Mouse (Mus musculus) layer of hippocampus, adult 9-11 months (tissue): ENCODE results near the gene Slc29a3.

ENCODE experiments used
- DNase-seq: peaks from one replicate; pipeline ENCODE4 v3.0.0; 2022

Slc29a3 gene

GRCm38 (mm10) chr10:60752040-60753020 lies at the start of gene Slc29a3:
Slc29a3 (minus strand) TSS chr10:60752794.
- peak; percentile 95 for DNase-seq

GRCm38 (mm10) chr10:60801898-60802412 lies 49.4 kb upstream of the Slc29a3 start:
- no peak for DNase-seq

GRCm38 (mm10) chr10:60801168-60801897 lies 48.7 kb upstream of the Slc29a3 start:
- DNase-seq, result no peak

- no peak for DNase-seq
Measured at GRCm38 (mm10) chr10:60800295-60801167, 47.9 kb upstream of the Slc29a3 start.

- DNase-seq, result no peak
Measured at GRCm38 (mm10) chr10:60797682-60798422, 45.3 kb upstream of the Slc29a3 start.

GRCm38 (mm10) chr10:60796474-60796873 lies 43.9 kb upstream of the Slc29a3 start:
- DNase-seq, result no peak

GRCm38 (mm10) chr10:60796028-60796427 lies 43.4 kb upstream of the Slc29a3 start:
- no peak for DNase-seq

DNA sequence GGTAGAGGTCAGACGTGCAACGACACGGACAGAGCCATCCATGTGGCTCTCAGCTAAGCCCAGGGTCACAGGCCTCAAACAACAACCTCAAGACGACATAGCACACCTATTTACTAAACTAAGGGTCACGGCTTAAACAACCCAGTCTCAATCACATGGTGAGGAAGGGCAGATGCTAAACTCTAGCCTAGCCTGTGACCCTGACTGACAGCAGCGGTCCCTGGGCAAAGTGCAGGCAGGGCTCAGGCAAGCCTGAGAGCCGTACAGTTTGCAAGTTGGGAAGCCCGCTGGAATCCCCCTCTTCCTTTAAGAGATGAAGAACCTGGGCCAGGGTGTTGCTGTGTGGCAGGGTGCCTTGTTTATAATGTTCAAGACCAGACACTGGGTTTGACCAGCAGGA lies 42.2 kb upstream of the Slc29a3 start:
- no peak for DNase-seq

DNA sequence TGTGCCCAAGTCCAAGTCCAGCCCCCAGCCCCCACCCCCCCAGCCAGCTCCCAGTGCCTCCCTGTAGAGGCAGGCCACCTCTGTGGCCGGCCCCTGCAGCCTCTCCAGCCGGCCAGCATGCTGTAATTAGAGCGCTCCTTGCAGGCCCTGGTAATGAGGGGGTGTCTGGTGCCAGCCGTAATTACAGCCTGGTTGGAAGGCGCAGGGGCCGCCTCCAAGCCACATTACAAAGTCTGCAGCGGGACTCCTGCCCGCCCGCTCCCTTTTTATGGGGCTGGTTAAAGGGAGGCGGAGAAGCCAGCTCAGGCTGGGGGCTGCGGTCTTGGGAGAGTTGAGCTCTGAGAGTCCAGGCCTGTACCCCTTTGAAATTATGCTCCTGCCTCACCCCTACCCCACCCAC lies 41.8 kb upstream of the Slc29a3 start:
- no peak for DNase-seq

DNA sequence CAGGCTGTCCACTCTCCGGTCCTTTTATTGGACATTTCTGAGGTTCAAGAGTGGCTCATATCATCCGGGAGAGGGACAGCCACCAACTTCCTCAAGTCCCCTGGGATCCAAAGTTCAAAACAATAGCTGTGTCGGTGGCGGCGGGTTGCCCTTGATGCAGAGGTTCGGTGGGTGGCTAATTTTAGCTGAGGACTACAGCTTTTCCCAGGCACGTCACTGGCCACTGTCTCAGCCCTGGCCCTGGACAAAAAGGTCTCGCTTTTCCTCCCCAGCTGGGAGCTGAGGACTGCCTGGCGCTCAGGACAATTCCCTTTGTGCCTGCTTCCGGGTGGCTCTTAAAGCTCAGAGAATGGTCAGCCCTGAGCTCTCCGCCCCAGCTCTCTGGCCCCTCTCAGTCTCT lies 40.2 kb upstream of the Slc29a3 start:
- no peak for DNase-seq

DNA sequence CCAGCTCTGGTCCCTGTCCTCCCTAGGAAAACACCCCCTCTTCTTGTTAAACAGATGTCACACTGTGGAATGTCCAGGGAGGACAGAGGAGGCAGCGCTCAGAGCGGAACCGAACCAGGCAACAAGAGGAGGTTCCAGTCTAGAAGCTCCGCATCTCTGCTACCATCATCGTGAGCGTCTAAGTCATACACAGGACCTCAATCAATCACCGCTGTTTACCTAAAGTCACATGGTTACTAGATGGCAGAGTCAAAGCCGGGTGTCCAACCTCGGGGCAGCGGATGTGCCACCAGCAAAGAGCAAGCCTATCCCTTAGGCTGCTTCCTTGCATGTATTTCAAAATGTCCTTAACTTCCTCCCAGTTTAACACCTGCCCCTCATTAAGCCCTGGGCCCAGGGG lies 39.8 kb upstream of the Slc29a3 start:
- DNase-seq, result no peak

- DNase-seq, result no peak
Measured at GRCm38 (mm10) chr10:60790912-60791311, 38.3 kb upstream of the Slc29a3 start.

- peak; percentile 42 for DNase-seq
Measured at GRCm38 (mm10) chr10:60787303-60788074, 34.9 kb upstream of the Slc29a3 start.

DNA sequence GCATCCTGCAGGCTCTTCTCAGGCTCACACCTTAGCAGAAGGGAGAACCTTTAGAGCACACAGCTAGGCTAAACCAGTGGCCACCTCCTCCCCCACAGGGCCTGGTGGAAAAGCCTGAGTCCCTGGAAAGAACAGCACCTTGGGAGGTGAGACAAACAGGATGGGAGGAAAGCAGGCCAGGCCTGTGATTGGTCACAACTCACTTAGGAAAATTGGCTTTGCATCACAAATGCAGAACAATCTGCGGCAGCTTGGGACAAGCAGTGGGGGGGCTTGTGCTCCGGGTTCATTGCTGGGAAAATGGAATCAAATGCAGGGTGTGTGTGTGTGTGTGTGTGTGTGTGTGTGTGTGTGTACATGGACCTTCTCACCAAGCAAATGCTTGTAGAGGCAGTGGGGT lies 31.0 kb upstream of the Slc29a3 start:
- no peak for DNase-seq

- peak; percentile 27 for DNase-seq
Measured at GRCm38 (mm10) chr10:60779628-60780027, 27.0 kb upstream of the Slc29a3 start.

GRCm38 (mm10) chr10:60778542-60778941 lies 25.9 kb upstream of the Slc29a3 start:
- no peak for DNase-seq

DNA sequence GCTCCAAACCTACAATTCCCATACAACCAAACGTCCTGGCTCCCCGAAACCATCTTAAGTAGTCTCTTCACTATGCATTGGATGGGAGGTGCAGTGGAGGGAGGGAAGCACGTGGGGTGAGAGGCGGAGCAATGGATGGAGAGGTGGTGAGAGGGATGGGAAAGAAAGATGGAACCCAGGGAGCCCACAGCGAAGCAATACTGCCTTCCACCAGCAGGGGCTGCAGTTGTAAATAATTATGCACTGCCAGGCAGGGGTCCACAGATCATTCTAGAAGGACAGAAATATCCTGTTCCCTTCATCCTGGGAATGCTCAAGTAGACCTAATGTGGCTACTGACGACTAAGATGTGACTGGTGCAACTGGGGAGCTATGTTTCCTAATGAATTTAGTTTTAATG lies 22.9 kb upstream of the Slc29a3 start:
- DNase-seq, result no peak

GRCm38 (mm10) chr10:60774616-60775015 lies 22.0 kb upstream of the Slc29a3 start:
- no peak for DNase-seq

DNA sequence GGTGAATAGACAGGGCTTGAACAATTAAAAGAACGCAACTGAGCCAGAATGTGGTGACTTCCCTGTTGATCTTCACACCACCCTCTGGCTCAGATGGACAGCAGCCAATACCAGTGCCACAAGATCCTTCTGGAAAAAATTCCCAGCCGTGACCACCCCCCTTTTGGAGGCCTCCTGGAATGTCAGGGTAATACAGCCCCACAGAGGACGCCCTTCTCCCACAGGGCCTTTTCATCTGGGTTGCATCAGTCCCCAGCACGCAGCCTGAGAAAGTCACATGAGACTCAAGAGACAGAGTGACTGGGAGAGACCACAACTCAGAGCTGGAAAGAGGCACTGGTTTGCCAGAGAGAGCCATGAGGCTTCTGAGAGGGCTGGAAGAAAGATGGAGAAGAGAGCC lies 18.3 kb upstream of the Slc29a3 start:
- DNase-seq, result no peak

- no peak for DNase-seq
Measured at GRCm38 (mm10) chr10:60768614-60769013, 16.0 kb upstream of the Slc29a3 start.

DNA sequence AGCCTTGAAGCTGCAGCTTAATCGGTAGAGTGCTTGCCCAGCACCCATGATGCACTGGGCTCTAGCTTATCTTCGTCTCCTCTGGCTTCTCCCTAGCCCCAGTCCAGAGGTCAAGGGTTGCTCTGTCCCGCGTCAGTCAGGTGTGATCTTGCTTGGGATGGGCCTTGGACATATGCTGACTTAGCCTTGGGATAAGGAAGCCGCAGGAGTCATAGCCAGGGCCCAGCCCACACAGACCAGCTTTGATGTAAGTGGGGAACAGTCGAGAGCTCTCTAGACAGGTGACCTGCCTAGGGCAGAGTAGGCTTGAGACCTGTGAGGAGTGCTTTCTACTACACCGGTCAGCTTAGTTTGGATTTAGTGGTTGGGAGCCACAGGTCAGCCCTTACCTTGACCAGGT lies 14.8 kb upstream of the Slc29a3 start:
- no peak for DNase-seq
